11 mouse cellular contexts compared by ENCODE assay signal in the genomic region with DNA sequence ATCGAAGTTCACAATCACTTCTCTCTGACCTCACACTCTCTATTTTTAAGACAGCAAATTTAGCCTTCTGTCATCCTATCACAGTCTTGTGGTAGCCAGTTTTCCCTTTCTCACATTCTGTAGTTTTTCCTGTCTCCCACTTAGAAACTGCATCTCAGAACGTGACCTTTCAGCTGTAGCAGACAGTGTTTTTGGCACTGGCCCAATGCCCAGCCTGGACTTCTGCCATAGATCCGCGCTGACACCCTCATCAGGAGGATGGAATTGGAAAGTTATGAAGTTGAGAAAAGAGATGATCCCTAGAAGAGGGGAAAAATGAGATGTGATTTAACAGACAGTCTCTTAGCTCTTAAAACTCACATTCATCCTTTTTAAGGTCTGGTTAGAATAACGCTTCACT. TPM values are rescaled to one million over a fixed set of nuclear protein-coding genes. Genes with fewer than 3 reads are reported as not detected.
DNase-seq lines count a peak whose midpoint lies in the region; ATAC-seq lines count a peak whose summit lies in the region.
"Had no signal": no experiment of that assay in that cellular context is flagged by ENCODE, and none has a peak within 500 bp of the region (broad histone marks: within the 10 kb centered on the region; RNA-seq: fewer than 3 reads in every experiment).

No protein-coding gene starts in this region.

- H3K27me3 ChIP-seq in kidney, embryonic 15.5 days, result no peaks in the 10 kb centered on the region
- H3K27me3 ChIP-seq: forebrain, embryonic 13.5 days; limb, embryonic 12.5 days had no signal

- no peaks in the 10 kb centered on the region for H3K9me3 ChIP-seq in kidney, embryonic 15.5 days (replicated peaks)
- H3K9me3 ChIP-seq: forebrain, embryonic 13.5 days; limb, embryonic 12.5 days; megakaryocyte, embryonic 14.5 days had no signal

- ATAC-seq in cerebellum, adult (ENCODE audit: insufficient number of reproducible peaks, low FRiP score, low TSS enrichment), result no peak
- ATAC-seq in kidney, embryonic 15.5 days (replicated peaks; ENCODE audit: low FRiP score), result no peak
- ATAC-seq in granulocyte monocyte progenitor cell, adult 5-6 weeks (replicated peaks; ENCODE audit: poor library complexity, severe bottlenecking), result no peak
- ATAC-seq: forebrain, embryonic 13.5 days had no signal

- WGBS in kidney, embryonic 15.5 days, result 68% methylated on average over 5 of the region's 5 CpGs

- H3K36me3 ChIP-seq in kidney, embryonic 15.5 days, result no peaks in the 10 kb centered on the region
- H3K36me3 ChIP-seq: limb, embryonic 12.5 days had no signal

- H3K4me3 ChIP-seq in kidney, embryonic 15.5 days (replicated peaks), result no peak overlapping the region
- H3K4me3 ChIP-seq: forebrain, embryonic 13.5 days; limb, embryonic 12.5 days; megakaryocyte, embryonic 14.5 days had no signal

- DNase-seq in cerebellum, postnatal 36 days, result peak; percentile 48 to 61
- DNase-seq in kidney, adult 8-10 months, result peak; percentile 27 to 56
- DNase-seq in adrenal gland, adult (ENCODE audit: inconsistent age in 2 of 2, low spot score in 1 of 2), result peak; percentile 79 to 88
- DNase-seq in heart, postnatal 4 days, result peak; percentile 77
- no peak for DNase-seq in spleen, postnatal 14 days (ENCODE audit: low spot score in 2 of 2)

- 0 out of 2 replicates have a peak, but pooled peaks cover 2% of the 10 kb centered on the region for H3K4me1 ChIP-seq in kidney, embryonic 15.5 days
- H3K4me1 ChIP-seq: forebrain, embryonic 13.5 days had no signal

- no peak overlapping the region for H3K27ac ChIP-seq in kidney, embryonic 15.5 days
- H3K27ac ChIP-seq: forebrain, embryonic 13.5 days; limb, embryonic 12.5 days had no signal

- no peak overlapping the region for H3K9ac ChIP-seq in kidney, embryonic 15.5 days
- H3K9ac ChIP-seq: forebrain, embryonic 13.5 days; limb, embryonic 12.5 days had no signal

- no peak overlapping the region for H3K4me2 ChIP-seq in kidney, embryonic 15.5 days
- H3K4me2 ChIP-seq: forebrain, embryonic 13.5 days; limb, embryonic 12.5 days had no signal

RNA-seq across cellular contexts. Expression of gene Hexa, which starts 20.4 kb away (rescaled TPM):
- polyA plus RNA-seq in kidney, embryonic 15.5 days (2015; fragmentation: Nextera tagmentation; extraction: Ambion mirVana), result 58.9 and 67.1 TPM in 2 replicates
- 10 to 100 TPM; 33.4 to 33.7 TPM for total RNA-seq in heart, postnatal 4 days (2021)
- 172 and 180 TPM in 2 replicates for total RNA-seq in granulocyte monocyte progenitor cell, adult 5-6 weeks (2014; fragmentation: Nextera tagmentation)
- total RNA-seq in granulocyte monocyte progenitor cell, adult 5-6 weeks (2017), result 206 TPM in 2 replicates

RNA-seq across cellular contexts. Expression of gene Tmem202, which starts 20.7 kb away (rescaled TPM):
- polyA plus RNA-seq in kidney, embryonic 15.5 days (2015; fragmentation: Nextera tagmentation; extraction: Ambion mirVana), result 0.26 TPM in 1 of 2 replicates, not detected in the other
- total RNA-seq in heart, postnatal 4 days (2021), result under 1 TPM; 0.23 to 0.71 TPM
- total RNA-seq in granulocyte monocyte progenitor cell, adult 5-6 weeks (2014; fragmentation: Nextera tagmentation), result not detected in 2 replicates
- not detected in 2 replicates for total RNA-seq in granulocyte monocyte progenitor cell, adult 5-6 weeks (2017)
- polyA plus RNA-seq: forebrain, embryonic 13.5 days had no signal

RNA-seq across cellular contexts. Expression of gene Arih1, which starts 32.6 kb away (rescaled TPM):
- polyA plus RNA-seq in kidney, embryonic 15.5 days (2015; fragmentation: Nextera tagmentation; extraction: Ambion mirVana), result 16.3 and 18.4 TPM in 2 replicates
- total RNA-seq in heart, postnatal 4 days (2021), result 100 to 1,000 TPM in 1 of 2 experiments, 10 to 100 TPM in 1; 99.4 to 102 TPM
- 70.9 and 79.7 TPM in 2 replicates for total RNA-seq in granulocyte monocyte progenitor cell, adult 5-6 weeks (2014; fragmentation: Nextera tagmentation)
- total RNA-seq in granulocyte monocyte progenitor cell, adult 5-6 weeks (2017), result 59.9 and 89.5 TPM in 2 replicates

RNA-seq across cellular contexts. Expression of gene Celf6, which starts 58.7 kb away (rescaled TPM):
- 0.69 and 2.5 TPM in 2 replicates for polyA plus RNA-seq in kidney, embryonic 15.5 days (2015; fragmentation: Nextera tagmentation; extraction: Ambion mirVana)
- under 1 TPM; 0.09 to 0.12 TPM for total RNA-seq in heart, postnatal 4 days (2021)
- not detected in 2 replicates for total RNA-seq in granulocyte monocyte progenitor cell, adult 5-6 weeks (2014; fragmentation: Nextera tagmentation)
- total RNA-seq in granulocyte monocyte progenitor cell, adult 5-6 weeks (2017), result not detected in 2 replicates

Comparison
In these comparisons a context has a peak if more than half of its experiments do, and no peak if none do; other contexts are left out.
1. DNase-seq: peak in cerebellum, postnatal 36 days (2 of 2), kidney, adult 8-10 months (2 of 2), adrenal gland, adult (2 of 2) and heart, postnatal 4 days (single experiment); none in spleen, postnatal 14 days (0 of 2).
2. RNA of gene Hexa, which starts 20.4 kb away (total RNA-seq): 172 to 206 TPM in granulocyte monocyte progenitor cell, adult 5-6 weeks; 33.4 to 33.7 TPM in heart, postnatal 4 days; every median in the first group is over 4 times any median in the second.